Mouse (Mus musculus) hindbrain, embryonic 13.5 days (tissue): ENCODE results near the gene Tfeb. TPM values are rescaled to one million over a fixed set of nuclear protein-coding genes. Genes with fewer than 3 reads are reported as not detected.

Experiments used
- ATAC-seq: fragments of 200-750 bp; cut with Nextera tagmentation; 2 replicates; pipeline ENCODE4 v1.8.0; 2017; ENCODE audit warnings: moderate TSS enrichment; ENCODE audit not compliant: low FRiP score
- H3K27ac ChIP-seq: fragments of 300-500 bp; sonication (generic); 2 replicates; pipeline ENCODE4 v1.5.1; 2015; ENCODE audit warnings: inconsistent platforms, mild to moderate bottlenecking, moderate library complexity
- H3K27me3 ChIP-seq: fragments of 300-500 bp; sonication (generic); 2 replicates; pipeline ENCODE4 v1.6.1; 2015; ENCODE audit warnings: mild to moderate bottlenecking, inconsistent platforms
- H3K36me3 ChIP-seq: fragments of 300-500 bp; sonication (generic); 2 replicates; pipeline ENCODE4 v1.6.1; 2015; ENCODE audit warnings: mild to moderate bottlenecking, inconsistent platforms
- H3K4me1 ChIP-seq: fragments of 300-500 bp; sonication (generic); replicated peaks from 2 replicates; pipeline ENCODE4 v1.6.1; 2015; ENCODE audit warnings: inconsistent platforms
- H3K4me2 ChIP-seq: fragments of 300-500 bp; sonication (generic); 2 replicates; pipeline ENCODE4 v1.6.1; 2015; ENCODE audit warnings: inconsistent platforms, mild to moderate bottlenecking, moderate library complexity
- H3K4me3 ChIP-seq: fragments of 300-500 bp; sonication (generic); 2 replicates; pipeline ENCODE4 v1.5.1; 2015; ENCODE audit warnings: mild to moderate bottlenecking, inconsistent platforms
- H3K9ac ChIP-seq: fragments of 300-500 bp; sonication (generic); 2 replicates; pipeline ENCODE4 v1.6.1; 2015; ENCODE audit warnings: mild to moderate bottlenecking, inconsistent platforms
- H3K9me3 ChIP-seq: fragments of 300-500 bp; sonication (generic); 2 replicates; pipeline ENCODE4 v1.6.1; 2016; ENCODE audit warnings: inconsistent platforms
- WGBS: fragments of 180-500 bp; shearing (Covaris S2); methylation state at CpG from one replicate; pipeline ENCODE4 v1.1.7; 2015; 5-methylcytosine and 5-hydroxymethylcytosine counted together
- polyA plus RNA-seq: library from polyadenylated mRNA; unstranded; fragments of >200 nt; fragmentation: Nextera tagmentation; extraction: Ambion mirVana; gene quantifications from 2 replicates; pipeline ENCODE4 v1.2.1, GENCODE M21; 2015

Tfeb gene
- polyA plus RNA-seq, 1 experiment from 2014 or later, result 2.8 TPM

DNA sequence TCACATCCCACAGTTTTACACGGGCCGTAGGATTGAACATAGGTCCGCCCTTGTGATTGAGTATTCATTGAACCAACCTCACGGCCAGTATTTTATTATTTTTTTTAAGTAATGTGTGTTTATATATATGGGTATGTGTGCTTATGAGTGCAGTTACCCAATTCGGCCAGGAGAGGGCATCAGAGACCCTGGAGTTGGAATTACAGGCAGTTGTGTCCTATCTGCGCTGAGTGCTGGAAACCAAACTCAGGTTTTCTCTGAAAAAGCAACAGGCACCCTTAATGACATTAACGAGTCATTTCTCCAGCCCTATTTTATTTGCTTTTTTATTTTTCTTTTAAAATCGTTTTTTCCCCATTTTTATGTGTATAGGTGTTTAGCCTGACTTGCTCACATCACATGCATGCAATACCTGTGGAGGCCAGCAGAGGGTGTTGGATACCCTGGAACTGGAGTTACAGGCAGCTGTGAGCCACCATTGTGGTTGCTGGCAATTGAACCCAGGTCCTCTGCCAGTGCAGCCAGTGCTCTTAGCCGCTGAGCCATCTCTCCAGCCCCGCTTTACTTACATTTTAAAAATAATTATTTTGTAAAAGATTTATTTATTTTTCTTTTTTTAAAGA, 8.0 kb downstream of the Tfeb start:
- Histone ChIP-seq H3K4me3 (no peak overlapping the region), H3K4me2 (no peak overlapping the region), H3K27me3 (peaks cover 12% of the 10 kb centered on the region), H3K9ac (no peak overlapping the region), H3K4me1 (no peaks in the 10 kb centered on the region), H3K9me3 (no peaks in the 10 kb centered on the region), H3K27ac (no peak overlapping the region), H3K36me3 (no peaks in the 10 kb centered on the region)
- 91% methylated on average over 10 of the region's 10 CpGs for WGBS
- no peak for ATAC-seq

DNA sequence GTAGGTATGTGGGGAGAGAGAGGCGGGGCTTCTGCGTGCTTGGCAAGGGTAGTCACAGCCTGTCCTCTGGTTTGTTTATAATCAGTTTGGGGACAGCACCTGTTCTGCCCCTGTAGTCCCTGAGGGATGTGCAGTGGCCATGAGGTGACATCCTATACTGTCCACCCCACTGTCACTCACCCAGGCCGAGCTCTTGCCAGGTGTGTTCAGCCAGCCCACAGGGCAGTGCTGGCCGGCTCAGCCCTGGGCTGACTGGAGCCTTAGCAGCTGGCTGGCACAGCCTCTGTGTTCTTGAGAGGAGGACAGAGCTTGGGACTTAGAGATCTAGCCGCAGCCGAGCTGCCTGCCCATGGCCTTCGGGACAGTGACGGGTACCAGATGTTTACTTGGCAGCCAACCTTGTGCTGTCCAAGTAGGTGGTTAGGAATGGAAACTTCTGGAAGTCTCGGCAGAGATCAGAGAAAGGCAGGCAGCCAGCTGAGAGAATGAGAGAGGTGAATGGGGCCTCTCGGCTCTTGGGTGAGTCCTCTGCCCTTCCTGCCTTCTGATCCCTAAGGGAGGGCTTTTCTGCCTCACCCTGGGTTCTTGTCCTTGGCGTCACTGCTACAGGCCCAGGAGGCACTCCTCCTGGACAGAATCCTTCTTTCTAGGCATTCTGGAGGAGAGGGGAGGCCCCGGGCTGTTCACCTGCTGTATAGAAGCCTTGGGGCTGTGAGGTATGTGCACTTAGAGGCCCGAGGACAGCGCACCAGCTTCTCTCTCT, 12.1 kb downstream of the Tfeb start:
- ATAC-seq, result no peak
- H3K9ac ChIP-seq, result peak overlapping the region; percentile 19; the same call in 1 of the 2 replicates

DNA sequence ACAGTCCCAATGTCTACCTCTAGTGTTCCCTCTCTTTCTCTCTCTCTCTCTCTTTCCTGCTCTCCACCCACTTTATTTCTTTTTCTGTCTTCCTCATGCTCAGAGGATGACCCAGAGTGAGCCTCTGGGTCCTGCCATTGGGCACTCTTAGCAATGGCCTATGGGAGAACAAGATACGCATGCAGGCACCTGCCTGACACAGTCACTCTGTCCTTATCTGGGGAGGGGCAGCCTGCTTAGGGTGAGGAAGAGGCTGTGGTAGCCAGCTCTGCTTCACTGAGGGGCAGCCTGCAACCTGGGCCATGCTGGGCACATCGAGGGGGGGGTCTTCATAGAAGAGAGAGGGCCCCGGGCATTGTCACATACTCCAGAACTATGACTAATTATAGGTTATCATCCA, 12.8 kb downstream of the Tfeb start:
- Histone ChIP-seq H3K4me2 (no peak overlapping the region), H3K27me3 (no peaks in the 10 kb centered on the region), H3K27ac (no peak overlapping the region), H3K36me3 (no peaks in the 10 kb centered on the region), H3K4me3 (no peak overlapping the region), H3K4me1 (no peaks in the 10 kb centered on the region), H3K9ac (no peak overlapping the region), H3K9me3 (no peaks in the 10 kb centered on the region)
- no peak for ATAC-seq
- WGBS, result 83% methylated on average over 3 of the region's 3 CpGs

More for the DNA sequence above, 12.1 kb downstream of the Tfeb start:
- Histone ChIP-seq H3K4me3 (no peak overlapping the region), H3K36me3 (no peaks in the 10 kb centered on the region), H3K4me2 (no peak overlapping the region), H3K4me1 (no peaks in the 10 kb centered on the region), H3K9me3 (no peaks in the 10 kb centered on the region), H3K27ac (no peak overlapping the region), H3K27me3 (no peaks in the 10 kb centered on the region)
- 79% methylated on average over 14 of the region's 14 CpGs for WGBS

DNA sequence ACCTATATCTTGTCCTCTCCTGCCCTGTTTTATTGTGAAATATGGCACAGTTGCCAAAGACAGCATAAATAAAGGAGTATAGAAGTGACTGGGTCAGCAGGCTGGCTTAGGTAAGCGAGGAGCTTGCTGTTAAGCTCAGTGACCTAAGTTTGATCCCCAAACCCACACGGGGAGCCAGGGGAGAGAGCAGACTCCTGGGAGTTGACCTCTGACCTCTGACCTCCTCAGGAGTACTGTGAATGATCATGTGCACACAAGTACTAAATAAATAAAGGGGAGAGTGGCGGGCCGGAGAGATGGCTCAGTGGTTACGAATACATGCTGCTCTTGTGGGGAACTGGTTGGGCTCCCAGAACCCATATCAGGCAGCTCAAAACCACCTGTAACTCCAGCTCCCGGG, 13.3 kb downstream of the Tfeb start:
- Histone ChIP-seq H3K9me3 (no peaks in the 10 kb centered on the region), H3K4me2 (no peak overlapping the region), H3K4me1 (no peaks in the 10 kb centered on the region), H3K4me3 (no peak overlapping the region), H3K36me3 (no peaks in the 10 kb centered on the region), H3K27ac (no peak overlapping the region), H3K9ac (no peak overlapping the region), H3K27me3 (no peaks in the 10 kb centered on the region)
- WGBS, result 50% methylated on average over 6 of the region's 6 CpGs
- ATAC-seq, result no peak

DNA sequence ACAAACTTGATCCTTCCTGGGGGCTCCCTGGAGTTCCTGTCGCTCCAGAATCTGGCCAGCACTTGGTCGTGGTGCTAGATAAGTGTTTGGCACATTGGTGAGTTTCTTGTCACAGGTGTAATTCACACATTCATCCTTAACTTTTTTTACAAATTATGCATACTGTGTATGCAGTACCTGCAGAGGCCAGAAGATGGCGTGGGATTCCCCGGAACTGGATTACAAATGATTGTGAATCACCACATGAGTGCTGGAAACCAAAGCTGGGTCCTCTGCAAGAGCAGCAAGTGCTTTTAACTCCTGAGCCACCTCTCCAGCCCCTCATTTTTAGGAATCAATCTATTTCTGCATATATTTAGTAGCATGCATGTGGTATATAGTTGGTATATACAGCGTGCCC, 15.0 kb downstream of the Tfeb start:
- 77% methylated on average over 5 of the region's 5 CpGs for WGBS
- Histone ChIP-seq H3K9me3 (no peaks in the 10 kb centered on the region), H3K27me3 (no peaks in the 10 kb centered on the region), H3K9ac (no peak overlapping the region), H3K4me2 (no peak overlapping the region), H3K4me3 (no peak overlapping the region), H3K27ac (no peak overlapping the region), H3K4me1 (no peaks in the 10 kb centered on the region), H3K36me3 (no peaks in the 10 kb centered on the region)
- no peak for ATAC-seq

DNA sequence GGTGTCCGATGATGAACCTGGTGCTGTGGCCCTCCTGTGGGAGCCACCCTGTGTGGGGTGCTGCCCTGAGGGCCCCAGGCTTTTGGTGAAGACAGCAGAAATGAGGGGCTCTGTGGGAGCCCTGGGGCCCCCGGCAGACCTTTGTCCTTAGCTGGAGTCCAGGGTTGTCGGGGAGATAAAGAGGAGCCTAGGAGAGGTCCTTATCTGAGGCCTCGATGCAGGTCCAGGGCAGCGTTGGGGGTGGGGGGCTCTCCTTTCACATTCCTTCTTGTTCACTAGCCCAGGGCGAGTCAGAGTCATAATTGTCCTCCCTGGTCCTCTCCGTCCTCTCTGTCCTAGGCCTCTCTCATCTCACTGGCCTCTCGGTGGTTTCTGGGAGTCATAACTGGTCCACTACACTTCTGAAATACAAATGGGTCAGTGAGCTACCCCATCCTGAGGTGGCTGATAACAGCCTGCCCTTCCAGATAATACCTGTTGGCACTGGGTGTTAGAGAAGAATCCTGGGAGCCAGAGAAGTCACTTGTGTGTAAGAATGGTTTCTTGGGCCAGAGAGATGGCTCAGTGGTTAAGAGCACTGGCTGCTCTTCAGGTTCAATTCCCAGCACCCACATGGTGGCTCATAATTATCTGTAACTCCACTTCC, 16.4 kb downstream of the Tfeb start:
- no peak overlapping the region for H3K9ac ChIP-seq
- H3K36me3 ChIP-seq, result no peaks in the 10 kb centered on the region
- WGBS, result 92% methylated on average over 8 of the region's 8 CpGs
- no peak overlapping the region for H3K27ac ChIP-seq
- H3K27me3 ChIP-seq, result no peaks in the 10 kb centered on the region
- H3K4me2 ChIP-seq, result no peak overlapping the region
- no peaks in the 10 kb centered on the region for H3K9me3 ChIP-seq
- no peak for ATAC-seq
- H3K4me3 ChIP-seq, result no peak overlapping the region
- H3K4me1 ChIP-seq, result no peaks in the 10 kb centered on the region

DNA sequence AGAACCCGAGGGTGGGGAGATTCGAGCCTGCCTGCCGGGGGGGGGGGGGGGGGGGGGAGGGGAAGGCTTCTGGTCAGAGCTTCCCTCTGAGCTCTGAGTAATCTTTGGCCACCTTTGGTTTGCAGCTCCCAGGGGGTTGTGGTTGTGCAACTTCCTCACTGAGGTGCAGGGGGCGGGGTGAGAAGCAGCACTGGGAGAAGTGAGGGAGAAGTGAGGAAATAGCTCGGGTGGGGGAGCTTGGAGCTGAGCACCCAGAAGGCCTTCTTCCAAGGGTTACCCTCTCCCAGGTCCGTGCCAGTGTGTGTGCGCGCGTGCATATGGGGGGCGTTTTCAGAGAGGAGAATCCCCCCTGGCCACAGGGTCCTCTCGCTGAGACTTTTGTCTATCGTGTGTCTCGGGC, 17.4 kb downstream of the Tfeb start:
- WGBS, result 86% methylated on average over 11 of the region's 13 CpGs
- Histone ChIP-seq H3K4me3 (no peak overlapping the region), H3K9ac (no peak overlapping the region), H3K9me3 (no peaks in the 10 kb centered on the region), H3K4me1 (no peaks in the 10 kb centered on the region), H3K27ac (no peak overlapping the region), H3K4me2 (no peak overlapping the region), H3K27me3 (no peaks in the 10 kb centered on the region), H3K36me3 (no peaks in the 10 kb centered on the region)
- no peak for ATAC-seq

DNA sequence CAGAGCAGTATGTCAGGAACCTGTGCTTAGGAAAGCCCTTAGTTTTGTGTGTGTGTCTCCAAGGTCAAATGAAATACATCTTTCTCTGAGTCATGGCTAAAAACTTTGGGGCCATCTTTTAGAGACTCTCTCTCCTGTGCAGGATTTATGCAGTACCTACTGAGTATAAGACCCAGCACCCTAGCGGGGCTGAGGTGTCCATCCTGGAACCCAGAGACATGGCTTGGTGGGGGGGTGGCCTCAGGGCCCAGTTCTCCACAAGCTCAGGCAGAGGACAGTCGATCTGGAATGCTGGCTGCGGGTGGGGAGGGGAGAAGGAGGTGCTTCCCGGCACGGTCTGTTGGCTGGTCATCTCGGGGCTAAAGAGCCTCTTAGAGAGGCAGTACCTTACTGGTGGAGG, 19.5 kb downstream of the Tfeb start:
- Histone ChIP-seq H3K36me3 (no peaks in the 10 kb centered on the region), H3K4me2 (no peak overlapping the region), H3K9me3 (no peaks in the 10 kb centered on the region), H3K27me3 (no peaks in the 10 kb centered on the region), H3K4me1 (no peaks in the 10 kb centered on the region), H3K4me3 (no peak overlapping the region), H3K27ac (no peak overlapping the region), H3K9ac (no peak overlapping the region)
- 48% methylated on average over 6 of the region's 6 CpGs for WGBS
- ATAC-seq, result no peak

DNA sequence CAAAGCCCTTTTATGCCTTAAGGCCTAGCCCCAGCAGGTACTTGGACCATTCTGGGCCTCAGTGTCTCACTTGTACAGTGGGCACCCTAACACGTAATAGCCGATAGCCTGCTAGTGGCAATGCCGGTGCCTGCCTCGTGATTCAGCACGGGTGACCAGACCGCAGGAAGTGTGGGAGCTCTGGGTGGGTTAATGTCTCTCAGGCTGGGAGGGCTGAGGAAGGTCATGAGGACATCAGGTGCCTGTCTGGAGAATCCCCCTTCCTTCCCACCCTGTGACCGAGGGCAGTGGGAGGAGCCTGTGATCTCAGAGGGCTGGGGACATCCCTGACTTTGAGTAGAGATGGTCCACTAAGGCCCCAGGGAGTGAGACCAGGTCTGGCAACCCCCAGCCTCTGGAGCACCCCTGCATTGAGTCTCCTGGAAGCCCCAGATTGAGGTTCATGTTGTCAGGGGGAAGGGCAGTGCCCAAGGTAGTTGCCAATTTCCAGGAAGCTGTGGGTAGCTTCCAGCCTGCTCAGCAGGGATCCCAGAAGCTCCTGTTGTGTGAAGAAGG, 20.3 kb downstream of the Tfeb start:
- H3K4me1 ChIP-seq, result peaks cover 2% of the 10 kb centered on the region; the same call in 1 of the 2 replicates
- no peaks in the 10 kb centered on the region for H3K36me3 ChIP-seq
- H3K27ac ChIP-seq, result no peak overlapping the region
- 84% methylated on average over 7 of the region's 7 CpGs for WGBS
- H3K9me3 ChIP-seq, result no peaks in the 10 kb centered on the region
- H3K27me3 ChIP-seq, result no peaks in the 10 kb centered on the region
- ATAC-seq, result no peak
- no peak overlapping the region for H3K4me3 ChIP-seq
- no peak overlapping the region for H3K9ac ChIP-seq
- H3K4me2 ChIP-seq, result no peak overlapping the region

DNA sequence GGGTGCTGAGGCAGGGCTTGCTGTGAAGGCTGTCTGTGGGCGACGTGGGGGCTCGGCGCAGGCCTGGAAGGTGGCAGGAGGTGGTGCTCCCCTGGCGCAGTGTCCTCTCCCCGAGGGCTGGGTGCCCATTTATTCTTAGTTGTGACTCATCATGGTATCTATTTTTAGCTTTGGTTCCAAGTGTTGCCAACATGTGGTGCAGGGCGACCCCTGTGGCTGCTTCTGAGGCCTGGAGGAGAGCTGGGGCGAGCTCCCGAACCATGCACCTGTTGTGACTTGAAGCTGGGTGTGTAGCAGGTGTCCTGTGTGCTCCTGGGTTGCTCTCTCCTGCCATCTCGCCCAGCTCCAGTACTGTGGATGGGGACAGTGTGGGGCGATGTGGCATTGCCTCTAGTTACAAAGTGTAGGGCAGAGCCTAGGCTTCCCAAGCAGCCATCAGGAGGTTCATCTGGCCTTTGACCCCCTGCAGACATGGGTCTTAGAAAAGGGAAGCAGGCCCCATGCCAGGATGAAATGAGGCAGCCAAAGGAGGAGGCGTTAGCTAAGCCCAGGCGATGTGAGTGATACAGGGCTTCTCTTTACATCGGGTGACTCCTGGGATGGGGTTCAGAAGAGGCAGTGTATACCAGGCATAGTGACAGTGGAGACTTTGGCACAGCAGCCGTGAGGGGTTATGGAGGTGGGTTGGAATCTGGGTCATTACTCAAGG, 23.0 kb downstream of the Tfeb start:
- H3K9ac ChIP-seq, result no peak overlapping the region
- H3K27me3 ChIP-seq, result no peaks in the 10 kb centered on the region
- no peak overlapping the region for H3K27ac ChIP-seq
- no peaks in the 10 kb centered on the region for H3K9me3 ChIP-seq
- no peaks in the 10 kb centered on the region for H3K36me3 ChIP-seq
- 81% methylated on average over 15 of the region's 15 CpGs for WGBS
- H3K4me1 ChIP-seq, result peaks cover 13% of the 10 kb centered on the region
- no peak for ATAC-seq
- no peak overlapping the region for H3K4me2 ChIP-seq
- H3K4me3 ChIP-seq, result no peak overlapping the region

DNA sequence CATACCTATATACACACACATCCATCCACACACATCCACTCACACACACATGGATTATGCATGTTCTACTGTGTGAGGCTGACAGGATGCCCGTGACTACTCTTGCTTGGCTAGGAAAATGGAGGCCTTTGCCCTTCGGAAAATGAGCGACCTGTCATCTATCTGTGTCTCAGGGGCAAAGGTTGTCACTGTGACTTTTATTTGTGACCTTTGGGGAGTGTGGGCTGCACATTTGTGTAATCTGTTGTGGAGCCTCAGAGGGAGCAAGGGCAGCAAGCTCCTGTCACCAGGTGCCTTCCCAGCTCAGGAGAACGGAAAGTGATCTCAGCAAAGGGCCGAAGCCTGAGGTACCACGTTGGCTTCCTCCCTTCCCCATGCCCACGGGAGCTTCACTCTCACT, 25.2 kb downstream of the Tfeb start:
- Histone ChIP-seq H3K9ac (peak overlapping the region; percentile 49), H3K4me1 (peaks cover 13% of the 10 kb centered on the region), H3K9me3 (no peaks in the 10 kb centered on the region), H3K36me3 (no peaks in the 10 kb centered on the region), H3K27ac (peak overlapping the region; percentile 70), H3K27me3 (no peaks in the 10 kb centered on the region), H3K4me3 (no peak overlapping the region), H3K4me2 (no peak overlapping the region)
- no peak for ATAC-seq
- WGBS, result 80% methylated on average over 7 of the region's 7 CpGs
